Mouse (Mus musculus): ENCODE measurements around the gene Appl1. TPM values are rescaled to one million over a fixed set of nuclear protein-coding genes. Genes with fewer than 3 reads are reported as not detected.

The Appl1 gene
- polyA plus RNA-seq, 1 experiment from 2014 or later: 39.3 TPM

GRCm38 (mm10) chr14:26899490-26899889 lies 71.5 kb downstream of the Appl1 start:
- Histone ChIP-seq H3K9me3 (replicated peaks) (no peaks in the 10 kb centered on the region), H3K4me3 (replicated peaks) (no peak overlapping the region), H3K9ac (no peak overlapping the region), H3K27ac (replicated peaks) (no peak overlapping the region), H3K4me1 (no peaks in the 10 kb centered on the region), H3K36me3 (no peaks in the 10 kb centered on the region), H3K27me3 (no peaks in the 10 kb centered on the region), H3K4me2 (replicated peaks) (no peak overlapping the region)
- no peak for ATAC-seq (ENCODE audit: insufficient number of reproducible peaks, low FRiP score, low TSS enrichment, low read depth)
- 65% methylated on average over 2 of the region's 2 CpGs for WGBS

- H3K9me3 ChIP-seq (replicated peaks): no peaks in the 10 kb centered on the region
- 86% methylated on average over 4 of the region's 4 CpGs for WGBS
- no peak within 1 kb of the TSS for H3K4me3 ChIP-seq (replicated peaks)
- H3K36me3 ChIP-seq: no peaks in the 10 kb centered on the region
- H3K9ac ChIP-seq: no peak within 1 kb of the TSS
- no peaks in the 10 kb centered on the region for H3K4me1 ChIP-seq
- no peak within 1 kb of the TSS for H3K4me2 ChIP-seq (replicated peaks)
- no peak for ATAC-seq (ENCODE audit: insufficient number of reproducible peaks, low FRiP score, low TSS enrichment, low read depth)
- H3K27ac ChIP-seq (replicated peaks): no peak within 1 kb of the TSS
- H3K27me3 ChIP-seq: no peaks in the 10 kb centered on the region
Measured at GRCm38 (mm10) chr14:26894392-26894791, 76.6 kb downstream of the Appl1 start, which contains the start of gene Asb14. Gene Asb14, plus strand, starts transcription at chr14:26894557.

DNA sequence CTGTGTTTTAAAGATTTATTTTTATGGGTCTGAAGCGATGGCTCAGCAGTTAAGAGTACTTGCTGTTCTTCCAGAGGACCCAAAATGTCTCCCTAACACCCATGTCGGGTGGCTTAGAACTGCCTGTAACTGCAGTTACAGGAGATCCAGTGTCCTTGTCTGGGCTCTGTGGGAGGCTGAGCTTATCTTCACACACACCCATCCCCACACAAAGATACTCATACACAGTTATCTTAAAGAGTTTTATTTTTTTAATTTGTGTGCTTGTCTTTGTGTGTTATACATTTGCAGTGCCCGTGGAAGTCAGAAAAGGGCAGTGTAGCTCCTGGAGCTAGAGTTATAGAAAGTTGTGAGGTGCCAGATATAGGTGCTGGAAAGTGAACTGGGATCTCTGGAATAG lies 80.3 kb downstream of the Appl1 start:
- Histone ChIP-seq H3K4me3 (replicated peaks) (no peak overlapping the region), H3K4me2 (replicated peaks) (no peak overlapping the region), H3K4me1 (no peaks in the 10 kb centered on the region), H3K9ac (no peak overlapping the region), H3K36me3 (no peaks in the 10 kb centered on the region), H3K27me3 (no peaks in the 10 kb centered on the region), H3K9me3 (replicated peaks) (no peaks in the 10 kb centered on the region), H3K27ac (replicated peaks) (no peak overlapping the region)
- 90% methylated on average over 3 of the region's 3 CpGs for WGBS
- ATAC-seq (ENCODE audit: insufficient number of reproducible peaks, low FRiP score, low TSS enrichment, low read depth): no peak

- H3K4me3 ChIP-seq (replicated peaks): no peak overlapping the region
- H3K4me1 ChIP-seq: no peaks in the 10 kb centered on the region
- 81% methylated on average over 3 of the region's 3 CpGs for WGBS
- H3K9me3 ChIP-seq (replicated peaks): no peaks in the 10 kb centered on the region
- H3K9ac ChIP-seq: no peak overlapping the region
- H3K27me3 ChIP-seq: no peaks in the 10 kb centered on the region
- no peak overlapping the region for H3K4me2 ChIP-seq (replicated peaks)
- H3K36me3 ChIP-seq: no peaks in the 10 kb centered on the region
- no peak for ATAC-seq (ENCODE audit: insufficient number of reproducible peaks, low FRiP score, low TSS enrichment, low read depth)
- H3K27ac ChIP-seq (replicated peaks): no peak overlapping the region
Measured at GRCm38 (mm10) chr14:26887244-26887643, 83.8 kb downstream of the Appl1 start.

DNA sequence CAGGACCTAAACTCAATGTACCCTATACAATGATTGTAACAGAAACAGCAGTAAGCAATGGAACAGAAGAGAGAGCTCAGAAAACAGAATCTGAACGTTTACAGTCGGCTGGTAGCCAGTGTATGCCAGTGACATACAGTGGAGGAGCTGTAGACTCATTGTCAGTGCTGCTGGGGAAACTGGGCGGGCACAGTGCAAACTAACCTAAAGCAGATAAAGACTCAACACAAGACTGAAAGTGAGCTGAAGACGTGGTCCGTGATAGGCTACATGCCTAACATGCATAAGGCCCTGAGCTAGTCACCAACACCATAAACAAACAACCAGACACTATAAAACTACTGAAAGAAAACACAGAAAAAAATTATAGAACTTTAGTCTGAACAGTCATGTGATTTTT lies 89.3 kb downstream of the Appl1 start:
- no peak overlapping the region for H3K4me2 ChIP-seq (replicated peaks)
- H3K4me1 ChIP-seq: no peaks in the 10 kb centered on the region
- no peak overlapping the region for H3K27ac ChIP-seq (replicated peaks)
- H3K36me3 ChIP-seq: no peaks in the 10 kb centered on the region
- ATAC-seq (ENCODE audit: insufficient number of reproducible peaks, low FRiP score, low TSS enrichment, low read depth): no peak
- H3K9me3 ChIP-seq (replicated peaks): no peaks in the 10 kb centered on the region
- no peaks in the 10 kb centered on the region for H3K27me3 ChIP-seq
- WGBS: 81% methylated on average over 5 of the region's 5 CpGs
- H3K4me3 ChIP-seq (replicated peaks): no peak overlapping the region
- no peak overlapping the region for H3K9ac ChIP-seq

GRCm38 (mm10) chr14:26879976-26880375 lies 91.1 kb downstream of the Appl1 start:
- H3K4me1 ChIP-seq: no peaks in the 10 kb centered on the region
- H3K9me3 ChIP-seq (replicated peaks): no peaks in the 10 kb centered on the region
- no peaks in the 10 kb centered on the region for H3K27me3 ChIP-seq
- no peak overlapping the region for H3K9ac ChIP-seq
- H3K36me3 ChIP-seq: no peaks in the 10 kb centered on the region
- no peak overlapping the region for H3K4me3 ChIP-seq (replicated peaks)
- no peak for ATAC-seq (ENCODE audit: insufficient number of reproducible peaks, low FRiP score, low TSS enrichment, low read depth)
- WGBS: 69% methylated on average over 2 of the region's 2 CpGs
- H3K4me2 ChIP-seq (replicated peaks): no peak overlapping the region
- H3K27ac ChIP-seq (replicated peaks): no peak overlapping the region

DNA sequence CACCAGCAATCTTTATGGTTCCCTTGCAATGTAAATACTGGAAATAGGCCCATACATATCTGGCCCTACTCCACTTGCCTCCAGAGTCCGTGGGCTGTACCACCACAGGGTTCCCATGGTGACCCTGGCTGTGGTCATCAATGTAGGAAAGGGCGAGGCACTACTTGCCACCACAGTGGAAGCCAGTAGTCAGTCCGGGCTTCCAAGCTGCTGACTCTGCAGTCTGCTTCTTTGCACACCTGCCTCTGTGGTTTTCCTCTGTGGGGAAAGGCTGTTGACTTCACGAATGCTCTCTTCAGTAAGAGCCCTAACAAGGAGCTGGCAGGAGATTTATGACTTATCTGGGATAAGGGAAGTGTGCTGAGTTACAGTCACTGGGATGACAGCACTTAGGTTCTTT lies 92.3 kb downstream of the Appl1 start:
- Histone ChIP-seq H3K4me2 (replicated peaks) (no peak overlapping the region), H3K36me3 (no peaks in the 10 kb centered on the region), H3K4me3 (replicated peaks) (no peak overlapping the region), H3K27ac (replicated peaks) (no peak overlapping the region), H3K9me3 (replicated peaks) (no peaks in the 10 kb centered on the region), H3K9ac (no peak overlapping the region), H3K27me3 (no peaks in the 10 kb centered on the region), H3K4me1 (no peaks in the 10 kb centered on the region)
- 72% methylated on average over 4 of the region's 4 CpGs for WGBS
- no peak for ATAC-seq (ENCODE audit: insufficient number of reproducible peaks, low FRiP score, low TSS enrichment, low read depth)

Other genes with a start within 250 kb of the Appl1 start
- 0.11 TPM in 1 of 2 replicates, not detected in the other for gene Asb14, start 76.7 kb downstream of the Appl1 start, polyA plus RNA-seq (2015; fragmentation: Nextera tagmentation; extraction: Ambion mirVana)
- 0.28 and 0.39 TPM in 2 replicates for gene Hesx1, start 23.2 kb upstream of the Appl1 start, polyA plus RNA-seq (2015; fragmentation: Nextera tagmentation; extraction: Ambion mirVana)
- 3.9 and 4.4 TPM in 2 replicates for gene Il17rd, start 67.7 kb upstream of the Appl1 start, polyA plus RNA-seq (2015; fragmentation: Nextera tagmentation; extraction: Ambion mirVana)
- 16.2 and 17.1 TPM in 2 replicates for gene Arhgef3, start 143.7 kb upstream of the Appl1 start, polyA plus RNA-seq (2015; fragmentation: Nextera tagmentation; extraction: Ambion mirVana)